Mouse (Mus musculus) lung, postnatal 0 days (tissue): ENCODE measurements around the gene Apoa5. TPM values are rescaled to one million over a fixed set of nuclear protein-coding genes. Genes with fewer than 3 reads are reported as not detected.

Source experiments
- ATAC-seq: fragments of 200-750 bp; cut with Nextera tagmentation; 2 replicates; pipeline ENCODE4 v1.8.0; 2017; ENCODE audit warnings: moderate library complexity
- DNase-seq: peaks from one replicate; pipeline ENCODE4 v3.0.0-alpha.2; 2016; ENCODE audit warnings: low spot score
- H3K27ac ChIP-seq: fragments of 300-500 bp; sonication (generic); 2 replicates; pipeline ENCODE4 v1.5.1; 2014; ENCODE audit warnings: antibody characterized with exemption, mild to moderate bottlenecking, low read length, mixed read lengths
- H3K27me3 ChIP-seq: fragments of 300-500 bp; sonication (generic); replicated peaks from 2 replicates; pipeline ENCODE4 v1.6.1; 2014; ENCODE audit warnings: low read length, mixed read lengths; ENCODE audit not compliant: insufficient read depth
- H3K36me3 ChIP-seq: fragments of 300-500 bp; sonication (generic); 2 replicates; pipeline ENCODE4 v1.6.1; 2014; ENCODE audit warnings: low read length, mixed read lengths; ENCODE audit not compliant: insufficient read depth
- H3K4me1 ChIP-seq: fragments of 300-500 bp; sonication (generic); 2 replicates; pipeline ENCODE4 v1.6.1; 2014; ENCODE audit warnings: antibody characterized with exemption, low read depth, low read length, mixed read lengths; ENCODE audit not compliant: insufficient read depth
- H3K4me2 ChIP-seq: fragments of 300-500 bp; sonication (generic); replicated peaks from 2 replicates; pipeline ENCODE4 v1.6.1; 2014; ENCODE audit warnings: low read depth, mild to moderate bottlenecking, low read length, moderate library complexity, mixed read lengths
- H3K4me3 ChIP-seq: fragments of 300-500 bp; sonication (generic); 2 replicates; pipeline ENCODE4 v1.5.1; 2014; ENCODE audit warnings: low read depth, low read length
- H3K9ac ChIP-seq: fragments of 300-500 bp; sonication (generic); replicated peaks from 2 replicates; pipeline ENCODE4 v1.6.1; 2014; ENCODE audit warnings: low read depth, mild to moderate bottlenecking
- H3K9me3 ChIP-seq: fragments of 300-500 bp; sonication (generic); 2 replicates; pipeline ENCODE4 v1.6.1; 2016; ENCODE audit warnings: low read length, mixed read lengths
- CTCF ChIP-seq: IDR thresholded peaks from 2 replicates; pipeline ENCODE4 v1.5.1; 2016; ENCODE audit warnings: antibody characterized with exemption, mild to moderate bottlenecking
- EP300 ChIP-seq: IDR thresholded peaks from 2 replicates; pipeline ENCODE4 v1.6.1; 2016; ENCODE audit warnings: antibody characterized with exemption, mild to moderate bottlenecking, control low read depth
- WGBS: fragments of 180-500 bp; shearing (Covaris S2); extraction: QIAGEN DNeasy Blood & Tissue Kit; methylation state at CpG from one replicate; pipeline ENCODE4 v1.1.7; 2014; 5-methylcytosine and 5-hydroxymethylcytosine counted together
- polyA plus RNA-seq: library from polyadenylated mRNA; unstranded; fragments of >200 nt; fragmentation: Nextera tagmentation; extraction: Ambion mirVana; gene quantifications from 2 replicates; pipeline ENCODE4 v1.2.1, GENCODE M21; 2015

Gene Apoa5
- polyA plus RNA-seq, 1 experiment from 2014 or later = 0.06 TPM

- 55% methylated on average over 7 of the region's 7 CpGs for WGBS
- no peaks in the 10 kb centered on the region for H3K4me1 ChIP-seq
Observed at GRCm38 (mm10) chr9:46240526-46241153, 27.8 kb upstream of the Apoa5 start, which contains the start of gene Apoa4. Apoa4 (plus strand) TSS chr9:46240696.

GRCm38 (mm10) chr9:46241818-46242217 lies 26.6 kb upstream of the Apoa5 start:
- DNase-seq = no peak
- Histone ChIP-seq H3K4me2 (no peak overlapping the region), H3K4me3 (no peak overlapping the region), H3K27me3 (no peaks in the 10 kb centered on the region), H3K9me3 (no peaks in the 10 kb centered on the region), H3K4me1 (no peaks in the 10 kb centered on the region), H3K36me3 (no peaks in the 10 kb centered on the region), H3K9ac (no peak overlapping the region), H3K27ac (no peak overlapping the region)
- 46% methylated on average over 2 of the region's 2 CpGs for WGBS
- ATAC-seq = no peak
- no peak for TF ChIP-seq EP300
- TF ChIP-seq CTCF = no peak

More at GRCm38 (mm10) chr9:46240526-46241153, 27.8 kb upstream of the Apoa5 start, which contains the start of gene Apoa4:
- Histone ChIP-seq H3K36me3 (no peaks in the 10 kb centered on the region), H3K9ac (no peak within 1 kb of the TSS), H3K4me3 (no peak within 1 kb of the TSS), H3K4me2 (no peak within 1 kb of the TSS), H3K9me3 (no peaks in the 10 kb centered on the region), H3K27me3 (no peaks in the 10 kb centered on the region), H3K27ac (no peak within 1 kb of the TSS)
- ATAC-seq = no peak
- no peak for DNase-seq
- TF ChIP-seq EP300 (no peak), CTCF (no peak)

- no peak overlapping the region for H3K9ac ChIP-seq
- no peaks in the 10 kb centered on the region for H3K9me3 ChIP-seq
- no peak for TF ChIP-seq EP300
- TF ChIP-seq CTCF = no peak
- no peaks in the 10 kb centered on the region for H3K36me3 ChIP-seq
- no peaks in the 10 kb centered on the region for H3K4me1 ChIP-seq
- H3K4me3 ChIP-seq = no peak overlapping the region
- no peaks in the 10 kb centered on the region for H3K27me3 ChIP-seq
- no peak overlapping the region for H3K27ac ChIP-seq
- ATAC-seq (no peak), DNase-seq (no peak)
- WGBS = 65% methylated on average over 4 of the region's 4 CpGs
- H3K4me2 ChIP-seq = no peak overlapping the region
Observed at GRCm38 (mm10) chr9:46243122-46243521, 25.3 kb upstream of the Apoa5 start.

- no peaks in the 10 kb centered on the region for H3K4me1 ChIP-seq
- H3K9ac ChIP-seq = no peak overlapping the region
- H3K36me3 ChIP-seq = no peaks in the 10 kb centered on the region
- H3K4me2 ChIP-seq = no peak overlapping the region
- no peak for TF ChIP-seq CTCF
- no peak for TF ChIP-seq EP300
- no peaks in the 10 kb centered on the region for H3K9me3 ChIP-seq
- H3K27me3 ChIP-seq = no peaks in the 10 kb centered on the region
- no peak overlapping the region for H3K27ac ChIP-seq
- ATAC-seq = no peak
- no peak overlapping the region for H3K4me3 ChIP-seq
- WGBS = 42% methylated on average over 8 of the region's 8 CpGs
- DNase-seq = no peak
Observed at GRCm38 (mm10) chr9:46243584-46243983, 24.8 kb upstream of the Apoa5 start.

- 0 out of 2 replicates have a peak overlapping the region, but pooled peaks have one; percentile 14 for H3K4me2 ChIP-seq
- peak; percentile 88 for DNase-seq
- 30% methylated on average over 11 of the region's 11 CpGs for WGBS
- TF ChIP-seq CTCF (peak; percentile 91), EP300 (no peak)
- H3K9ac ChIP-seq = no peak overlapping the region
- ATAC-seq = peak; percentile 77
- H3K4me3 ChIP-seq = no peak overlapping the region
- H3K36me3 ChIP-seq = no peaks in the 10 kb centered on the region
- H3K27me3 ChIP-seq = no peaks in the 10 kb centered on the region
- no peak overlapping the region for H3K27ac ChIP-seq
- H3K4me1 ChIP-seq = no peaks in the 10 kb centered on the region
- no peaks in the 10 kb centered on the region for H3K9me3 ChIP-seq
Observed at GRCm38 (mm10) chr9:46246752-46247324, 21.6 kb upstream of the Apoa5 start.

GRCm38 (mm10) chr9:46256177-46256576 lies 12.3 kb upstream of the Apoa5 start:
- Histone ChIP-seq H3K9me3 (no peaks in the 10 kb centered on the region), H3K4me3 (no peak overlapping the region), H3K9ac (no peak overlapping the region), H3K36me3 (no peaks in the 10 kb centered on the region), H3K27ac (no peak overlapping the region), H3K4me2 (no peak overlapping the region), H3K4me1 (no peaks in the 10 kb centered on the region), H3K27me3 (no peaks in the 10 kb centered on the region)
- no peak for ATAC-seq
- no peak for DNase-seq
- TF ChIP-seq CTCF (no peak), EP300 (no peak)
- 79% methylated on average over 7 of the region's 7 CpGs for WGBS
